Mouse (Mus musculus) urinary bladder, adult 18-20 months (tissue): ENCODE data around the gene Nin.

Experiments used
- DNase-seq, 2 experiments: peaks; one replicate each; pipeline ENCODE4 v3.0.0; 2022; ENCODE audit warnings: low spot score in 2 of 2, mixed read lengths in 2 of 2

Nin gene

GRCm38 (mm10) chr12:70083737-70084136, 29.8 kb downstream of the Nin start:
- no peak for DNase-seq

GRCm38 (mm10) chr12:70082935-70083532, 30.5 kb downstream of the Nin start:
- no peak for DNase-seq

- no peak for DNase-seq
These were observed 31.0 kb downstream of the Nin start for GRCm38 (mm10) chr12:70082485-70082884.

GRCm38 (mm10) chr12:70078471-70079025, 35.0 kb downstream of the Nin start:
- DNase-seq = no peak

- no peak for DNase-seq
These were observed 37.0 kb downstream of the Nin start for GRCm38 (mm10) chr12:70076493-70076892.

GRCm38 (mm10) chr12:70075001-70075400, 38.5 kb downstream of the Nin start:
- DNase-seq = no peak

GRCm38 (mm10) chr12:70070888-70071287, 42.6 kb downstream of the Nin start:
- DNase-seq = no peak

- DNase-seq = no peak
These were observed 43.2 kb downstream of the Nin start for GRCm38 (mm10) chr12:70070306-70070705.

- no peak for DNase-seq
These were observed 44.8 kb downstream of the Nin start for GRCm38 (mm10) chr12:70068647-70069257.

GRCm38 (mm10) chr12:70067849-70068248, 45.7 kb downstream of the Nin start:
- no peak for DNase-seq

GRCm38 (mm10) chr12:70062114-70062513, 51.4 kb downstream of the Nin start:
- DNase-seq = peak in 1 of 2 experiments; percentile 28

GRCm38 (mm10) chr12:70058956-70059851, 54.3 kb downstream of the Nin start:
- DNase-seq = no peak

GRCm38 (mm10) chr12:70050699-70051098, 62.8 kb downstream of the Nin start:
- no peak for DNase-seq

GRCm38 (mm10) chr12:70048741-70049140, 64.8 kb downstream of the Nin start:
- DNase-seq = no peak

GRCm38 (mm10) chr12:70047281-70047680, 66.2 kb downstream of the Nin start:
- no peak for DNase-seq

GRCm38 (mm10) chr12:70044353-70044752, 69.2 kb downstream of the Nin start:
- DNase-seq = no peak

- DNase-seq = no peak
These were observed 70.1 kb downstream of the Nin start for GRCm38 (mm10) chr12:70043421-70043820.

GRCm38 (mm10) chr12:70040981-70041380, 72.5 kb downstream of the Nin start:
- DNase-seq = no peak

GRCm38 (mm10) chr12:70036722-70037305, 76.7 kb downstream of the Nin start:
- no peak for DNase-seq

- DNase-seq = no peak
These were observed 87.3 kb downstream of the Nin start for GRCm38 (mm10) chr12:70026233-70026632.

GRCm38 (mm10) chr12:70025431-70025830, 88.1 kb downstream of the Nin start:
- no peak for DNase-seq

- no peak for DNase-seq
These were observed 89.9 kb downstream of the Nin start for GRCm38 (mm10) chr12:70023580-70023979.
